Mouse (Mus musculus): ENCODE data around the gene Ano1.

- TF ChIP-seq CTCF (IDR thresholded peaks at IDR 0.05; ENCODE audit: low read depth, low read length) (no peak), POLR2A (IDR thresholded peaks at IDR 0.05; ENCODE audit: extremely low read depth, insufficient read depth, low read length) (no peak)
Measured at GRCm38 (mm10) chr7:144552274-144552673, 199.5 kb downstream of the Ano1 start.

All from liver, adult 2 months (tissue).